Mouse (Mus musculus) liver, embryonic 14.5 days (tissue): ENCODE measurements around the gene Cul7. TPM values are rescaled to one million over a fixed set of nuclear protein-coding genes. Genes with fewer than 3 reads are reported as not detected.

Experiments
- ATAC-seq: fragments of 200-750 bp; cut with Nextera tagmentation; 2 replicates; pipeline ENCODE4 v1.8.0; 2017; ENCODE audit warnings: moderate number of reproducible peaks, mild to moderate bottlenecking, moderate library complexity; ENCODE audit not compliant: insufficient read depth
- DNase-seq, 3 experiments: peaks; one replicate each; pipeline ENCODE4 v3.0.0-alpha.2; 2012 to 2013; ENCODE audit warnings: low read depth in 3 of 3, low spot score in 3 of 3
- H3K27ac ChIP-seq: fragments of 300-500 bp; sonication (generic); 2 replicates; pipeline ENCODE4 v1.5.1; 2014; ENCODE audit warnings: moderate library complexity, mild to moderate bottlenecking, control low read depth, inconsistent platforms
- H3K27me3 ChIP-seq: fragments of 300-500 bp; sonication (generic); 2 replicates; pipeline ENCODE4 v1.6.1; 2014; ENCODE audit warnings: mild to moderate bottlenecking, low read length, moderate library complexity; ENCODE audit not compliant: control insufficient read depth, insufficient read depth
- H3K36me3 ChIP-seq: fragments of 300-500 bp; sonication (generic); replicated peaks from 2 replicates; pipeline ENCODE4 v1.6.1; 2014; ENCODE audit warnings: low read depth; ENCODE audit not compliant: control insufficient read depth, insufficient read depth
- H3K4me1 ChIP-seq, 2 experiments: fragments of 200-500 bp in 1 of 2; fragments of 300-500 bp in 1 of 2; sonication (generic) in 1 of 2; replicated peaks; 2 replicates each; pipeline ENCODE4 v1.6.1; 2012 to 2014; ENCODE audit warnings: antibody characterized with exemption in 1 of 2, inconsistent platforms in 1 of 2, low read length in 1 of 2; ENCODE audit not compliant: control insufficient read depth in 2 of 2, insufficient read depth in 2 of 2
- H3K4me2 ChIP-seq: fragments of 300-500 bp; sonication (generic); 2 replicates; pipeline ENCODE4 v1.6.1; 2014; ENCODE audit warnings: low read depth, mild to moderate bottlenecking, control low read depth, moderate library complexity
- H3K4me3 ChIP-seq, 2 experiments: fragments of 200-500 bp in 1 of 2; fragments of 300-500 bp in 1 of 2; sonication (generic) in 1 of 2; 2 replicates each; pipeline ENCODE4 v1.5.1; 2012 to 2014; ENCODE audit warnings: low read depth in 2 of 2, low read length in 2 of 2, mild to moderate bottlenecking in 2 of 2, control low read depth in 1 of 2, inconsistent platforms in 1 of 2, moderate library complexity in 1 of 2; ENCODE audit not compliant: insufficient read depth in 1 of 2
- H3K9ac ChIP-seq: fragments of 300-500 bp; sonication (generic); replicated peaks from 2 replicates; pipeline ENCODE4 v1.6.1; 2014; ENCODE audit warnings: mild to moderate bottlenecking, control low read depth, moderate library complexity
- H3K9me3 ChIP-seq: fragments of 300-500 bp; sonication (generic); 2 replicates; pipeline ENCODE4 v1.6.1; 2016; ENCODE audit warnings: low read length, mixed read lengths; ENCODE audit not compliant: control insufficient read depth
- CTCF ChIP-seq: IDR thresholded peaks from 2 replicates; pipeline ENCODE4 v1.5.1; 2016; ENCODE audit warnings: antibody characterized with exemption, low read depth, control low read depth
- EP300 ChIP-seq: IDR thresholded peaks from 2 replicates; pipeline ENCODE4 v1.6.1; 2016; ENCODE audit warnings: antibody characterized with exemption, low read depth
- WGBS: fragments of 180-500 bp; shearing (Covaris S2); extraction: QIAGEN DNeasy Blood & Tissue Kit; methylation state at CpG from one replicate; pipeline ENCODE4 v1.1.7; 2014; ENCODE audit not compliant: insufficient replicate concordance; 5-methylcytosine and 5-hydroxymethylcytosine counted together
- polyA plus RNA-seq, 2 experiments: library from polyadenylated mRNA; depleted of rRNA in 1 of 2; stranded (reverse) in 1 of 2; unstranded in 1 of 2; fragments of >200 nt; fragmentation: Nextera tagmentation in 1 of 2; extraction: Ambion mirVana in 1 of 2; gene quantifications; 2 replicates each; pipeline versions ENCODE4 v1.2.1 to v1.2.3; 2012 to 2014

Cul7 gene
- polyA plus RNA-seq, 2 experiments = 8.3 to 14.9 TPM

DNA sequence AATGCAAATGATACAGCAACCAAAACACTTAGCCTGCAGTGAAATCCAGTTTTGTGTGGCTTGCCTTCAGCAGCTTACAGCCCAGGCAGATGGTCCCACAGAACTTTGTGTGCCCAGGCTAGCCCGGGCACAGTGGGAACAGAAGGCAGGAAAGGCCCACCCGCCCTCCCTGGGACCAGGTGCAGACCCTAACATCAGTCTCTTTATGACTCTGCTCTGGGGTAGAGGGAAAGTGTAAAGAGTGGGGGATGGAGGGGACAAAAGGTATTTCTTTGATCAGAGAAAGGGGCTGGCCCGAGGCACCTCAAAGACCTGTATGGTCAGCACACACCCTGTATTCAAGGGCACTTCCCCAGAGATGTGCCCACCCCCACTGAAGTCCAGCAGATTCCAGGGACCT, 36.9 kb upstream of the Cul7 start:
- Histone ChIP-seq H3K4me3 (no peak overlapping the region), H3K4me1 (peaks cover 0 to 6% of the 10 kb centered on the region in 2 experiments; a peak in 2 of 4 replicates), H3K27me3 (no peaks in the 10 kb centered on the region), H3K36me3 (no peaks in the 10 kb centered on the region), H3K27ac (no peak overlapping the region), H3K9me3 (no peaks in the 10 kb centered on the region), H3K9ac (no peak overlapping the region), H3K4me2 (no peak overlapping the region)
- ATAC-seq (no peak), DNase-seq (no peak)
- 50% methylated on average over 3 of the region's 3 CpGs for WGBS
- TF ChIP-seq CTCF (no peak), EP300 (no peak)

- no peak for ATAC-seq
- no peaks in the 10 kb centered on the region for H3K36me3 ChIP-seq
- DNase-seq = no peak
- no peaks in the 10 kb centered on the region for H3K27me3 ChIP-seq
- H3K4me1 ChIP-seq = peaks cover 4 to 26% of the 10 kb centered on the region in 2 experiments; a peak in 3 of 4 replicates
- H3K9ac ChIP-seq = no peak overlapping the region
- TF ChIP-seq EP300 (no peak), CTCF (no peak)
- WGBS = 66% methylated on average over 12 of the region's 12 CpGs
- H3K9me3 ChIP-seq = no peaks in the 10 kb centered on the region
- no peak overlapping the region for H3K4me2 ChIP-seq
- H3K27ac ChIP-seq = no peak overlapping the region
- H3K4me3 ChIP-seq = no peak overlapping the region
Measured at GRCm38 (mm10) chr17:46617799-46618198, 32.3 kb upstream of the Cul7 start.

GRCm38 (mm10) chr17:46618394-46618768, 31.8 kb upstream of the Cul7 start:
- no peak for TF ChIP-seq EP300
- no peak for TF ChIP-seq CTCF
- no peaks in the 10 kb centered on the region for H3K9me3 ChIP-seq
- H3K9ac ChIP-seq = no peak overlapping the region
- H3K36me3 ChIP-seq = no peaks in the 10 kb centered on the region
- DNase-seq = no peak
- 46% methylated on average over 6 of the region's 6 CpGs for WGBS
- peaks cover 4 to 28% of the 10 kb centered on the region in 2 experiments; a peak in 3 of 4 replicates for H3K4me1 ChIP-seq
- H3K27me3 ChIP-seq = no peaks in the 10 kb centered on the region
- no peak for ATAC-seq
- no peak overlapping the region for H3K4me2 ChIP-seq
- H3K27ac ChIP-seq = no peak overlapping the region
- H3K4me3 ChIP-seq = no peak overlapping the region

GRCm38 (mm10) chr17:46618769-46619682, 31.1 kb upstream of the Cul7 start:
- Histone ChIP-seq H3K27me3 (no peaks in the 10 kb centered on the region), H3K4me1 (peaks cover 4 to 28% of the 10 kb centered on the region in 2 experiments; a peak in 3 of 4 replicates), H3K4me3 (no peak overlapping the region), H3K9ac (no peak overlapping the region), H3K4me2 (peak overlapping the region; percentile 4; the same call in 1 of the 2 replicates), H3K27ac (no peak overlapping the region), H3K9me3 (no peaks in the 10 kb centered on the region), H3K36me3 (no peaks in the 10 kb centered on the region)
- TF ChIP-seq CTCF = no peak
- TF ChIP-seq EP300 = no peak
- 39% methylated on average over 27 of the region's 27 CpGs for WGBS
- ATAC-seq = no peak
- no peak for DNase-seq

- H3K27ac ChIP-seq = no peak overlapping the region
- WGBS = 50% methylated on average over 16 of the region's 16 CpGs
- H3K36me3 ChIP-seq = no peaks in the 10 kb centered on the region
- no peak overlapping the region for H3K4me3 ChIP-seq
- no peaks in the 10 kb centered on the region for H3K9me3 ChIP-seq
- peaks cover 4 to 28% of the 10 kb centered on the region in 2 experiments; a peak in 3 of 4 replicates for H3K4me1 ChIP-seq
- H3K4me2 ChIP-seq = no peak overlapping the region
- TF ChIP-seq EP300 (no peak), CTCF (no peak)
- no peak for ATAC-seq
- no peaks in the 10 kb centered on the region for H3K27me3 ChIP-seq
- no peak for DNase-seq
- no peak overlapping the region for H3K9ac ChIP-seq
Measured at GRCm38 (mm10) chr17:46619683-46620357, 30.3 kb upstream of the Cul7 start.
